Mouse (Mus musculus): ENCODE results near the gene Msl3.
"Not testable (repeated sequence)": the region's sequence is repeated elsewhere in the genome, so short reads cannot be mapped to it uniquely, and the experiment has no call there.

Msl3 gene

DNA sequence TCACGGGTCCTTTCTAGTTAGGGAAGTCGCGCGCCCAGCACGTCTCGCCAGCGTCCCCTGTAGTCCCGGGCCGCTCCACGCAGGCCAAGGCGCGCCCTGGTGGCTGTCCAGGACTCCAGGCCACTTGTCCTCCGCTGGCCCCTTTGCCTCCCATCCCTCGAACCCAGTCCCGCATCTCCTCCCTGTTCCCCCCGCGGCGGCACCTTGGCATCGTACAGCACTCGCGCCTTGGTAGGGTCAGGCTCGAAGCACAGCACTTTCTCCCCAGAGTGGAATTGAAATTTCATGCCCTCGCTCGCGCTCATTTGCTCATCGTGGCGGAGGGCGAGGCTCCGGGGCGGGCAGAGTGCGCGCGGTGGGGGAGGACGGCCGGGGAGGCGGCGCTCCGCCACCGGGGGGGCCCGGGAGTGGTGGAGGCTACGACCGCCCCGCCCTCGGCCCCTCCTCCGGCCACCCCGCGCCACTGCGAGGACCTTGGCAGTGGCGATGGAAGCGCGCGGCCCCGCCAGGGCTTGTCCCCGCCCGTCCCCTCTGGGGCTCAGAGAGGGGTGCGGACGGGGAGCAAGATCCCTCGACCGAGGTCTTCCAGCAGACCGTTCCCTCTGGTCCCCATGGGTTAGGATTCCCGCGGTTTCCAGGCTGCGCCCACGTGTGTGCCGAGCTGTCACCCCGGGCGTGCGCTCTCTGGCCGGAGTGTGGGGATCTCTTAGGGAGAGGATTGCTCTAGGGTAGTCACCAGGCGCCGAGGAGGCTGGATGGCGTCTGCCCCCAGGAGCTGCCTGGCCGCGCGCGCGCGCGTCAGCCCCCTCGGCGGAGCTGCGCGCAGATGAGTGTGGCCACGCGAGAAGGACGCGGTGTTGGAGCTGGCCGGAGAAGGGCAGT, at the start of gene Msl3:
Gene Msl3, minus strand, starts transcription at position 374 of the 882 bp plus-strand sequence.
- peak; percentile 88 for DNase-seq

DNA sequence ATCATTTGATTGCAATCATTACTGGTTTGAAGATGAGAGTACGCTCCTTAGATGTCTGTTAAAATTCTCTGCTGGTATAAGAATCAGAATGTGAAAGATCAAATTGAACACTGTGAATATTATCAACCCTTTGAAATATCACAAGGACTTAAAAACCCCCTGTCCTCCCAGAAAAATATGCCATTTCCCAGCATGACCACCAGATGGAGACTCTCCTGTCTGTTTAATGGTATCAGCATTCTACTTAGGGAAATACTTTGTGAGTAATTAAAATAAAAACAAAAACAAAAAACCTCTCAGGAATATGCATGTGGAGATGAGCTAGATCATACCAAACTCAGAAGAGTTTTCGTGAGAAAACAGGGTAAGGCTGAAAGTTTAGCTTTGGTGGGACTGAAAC, 44.3 kb upstream of the Msl3 start:
- no peak for DNase-seq

DNA sequence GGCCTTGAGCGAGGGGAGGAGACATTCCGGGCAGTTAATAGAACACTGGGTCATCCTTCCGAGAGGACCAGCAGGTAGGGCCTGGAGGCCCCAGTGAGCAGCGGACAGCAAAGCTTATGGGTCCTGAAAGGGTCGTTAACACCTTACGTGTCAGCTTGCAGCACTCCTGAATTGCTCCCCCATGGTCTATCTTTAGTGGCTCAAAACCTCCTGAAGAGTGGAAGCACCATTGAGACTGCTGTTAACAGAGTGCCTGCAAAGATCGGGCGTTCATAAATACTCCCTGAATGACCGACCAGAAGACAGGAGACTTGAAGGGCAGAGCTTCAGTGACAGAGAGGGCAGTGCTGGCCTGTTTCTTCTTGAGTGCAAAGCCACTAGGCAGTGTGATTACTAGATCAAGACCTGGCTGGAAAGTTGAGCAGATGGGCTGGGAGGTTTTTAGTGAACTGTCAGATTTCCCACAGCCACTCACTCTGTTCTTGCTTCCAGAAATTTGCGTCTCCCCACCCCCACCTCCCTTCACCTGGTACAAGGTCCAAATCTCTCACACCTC, 787 bp upstream of the Msl3 start:
- DNase-seq = no peak

DNA sequence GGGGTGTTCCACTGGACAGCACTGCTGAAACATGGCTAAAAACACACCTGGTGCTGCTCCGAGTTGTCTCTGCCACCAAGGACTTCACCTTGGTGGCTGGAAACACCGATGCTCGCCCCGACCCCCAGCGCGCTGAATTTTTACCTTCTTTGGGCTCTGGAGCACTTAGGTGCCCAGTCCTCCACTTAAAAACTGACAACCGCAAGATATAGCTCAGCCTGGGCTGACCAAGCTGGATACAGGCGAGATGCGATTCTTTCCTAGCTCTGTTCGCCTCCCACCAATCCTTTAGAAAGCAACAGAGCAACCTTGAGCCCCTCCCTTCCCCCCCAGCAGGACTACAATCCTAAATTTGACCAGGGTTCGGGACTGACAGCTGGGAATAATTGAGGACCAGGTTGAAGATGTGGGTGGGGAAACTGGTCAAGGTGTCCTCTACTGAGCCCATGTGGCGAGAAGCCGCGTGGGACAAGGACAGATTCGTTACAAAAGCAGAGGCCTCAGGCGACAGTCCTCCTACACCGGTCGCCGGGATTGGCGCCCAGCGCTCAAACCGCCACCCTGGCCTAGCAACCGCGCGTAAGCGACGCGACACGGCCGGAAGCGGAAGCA, 679 bp downstream of the Msl3 start:
- DNase-seq = peak; percentile 23

DNA sequence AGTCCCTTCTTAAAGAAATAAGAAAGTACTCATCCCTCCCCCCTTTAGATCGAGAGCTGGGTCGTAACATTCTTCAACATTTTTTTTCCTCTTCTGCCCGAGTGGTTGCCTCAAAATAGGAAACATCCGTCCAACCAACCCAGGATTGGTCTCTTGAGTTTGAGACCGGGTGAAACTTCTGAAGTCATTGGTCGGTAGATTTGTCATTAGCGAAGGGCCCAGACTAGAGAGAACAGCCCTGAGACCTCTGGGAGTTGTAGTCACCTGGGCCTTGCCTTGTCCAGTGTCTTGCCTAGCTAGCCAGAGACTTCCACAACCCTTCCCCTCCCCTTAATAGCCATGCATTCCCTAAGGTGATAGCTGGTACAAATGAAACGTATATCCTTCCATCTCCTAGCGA, 1.3 kb downstream of the Msl3 start:
- DNase-seq = peak; percentile 64

DNA sequence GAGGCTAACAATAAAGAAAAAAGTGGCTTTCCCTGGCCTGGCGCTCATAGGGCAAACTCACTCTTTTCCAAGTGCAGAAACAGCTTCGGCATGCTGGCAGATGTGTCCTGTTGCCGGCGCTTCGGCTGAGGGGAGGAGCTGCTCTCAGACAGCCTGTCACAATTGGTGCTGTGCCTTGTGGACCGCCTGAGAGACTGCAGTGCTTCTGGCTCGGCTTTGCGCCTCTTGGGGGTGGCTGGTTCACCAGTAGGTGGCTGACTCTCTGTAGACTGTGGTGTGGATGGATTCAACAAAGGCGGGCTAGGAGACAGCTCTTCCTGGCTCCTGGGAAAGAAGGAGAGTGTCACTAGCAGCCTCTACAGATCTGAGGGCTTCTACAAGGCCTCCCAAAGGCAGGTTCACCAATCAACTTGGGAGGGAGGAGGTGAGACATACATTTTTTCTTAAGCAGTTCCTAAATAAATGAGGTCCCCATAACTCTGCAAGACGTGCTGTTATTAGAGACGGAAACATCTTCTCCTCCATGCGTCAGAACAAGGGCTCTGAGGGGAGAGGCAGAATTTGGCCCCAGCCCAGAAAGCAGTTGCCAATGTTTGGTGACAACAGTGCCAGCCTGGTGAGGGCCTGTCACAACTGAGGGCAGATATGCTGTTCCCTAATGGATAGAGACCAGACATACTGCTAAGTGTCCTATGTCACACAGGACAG, 9.6 kb downstream of the Msl3 start:
- no peak for DNase-seq

DNA sequence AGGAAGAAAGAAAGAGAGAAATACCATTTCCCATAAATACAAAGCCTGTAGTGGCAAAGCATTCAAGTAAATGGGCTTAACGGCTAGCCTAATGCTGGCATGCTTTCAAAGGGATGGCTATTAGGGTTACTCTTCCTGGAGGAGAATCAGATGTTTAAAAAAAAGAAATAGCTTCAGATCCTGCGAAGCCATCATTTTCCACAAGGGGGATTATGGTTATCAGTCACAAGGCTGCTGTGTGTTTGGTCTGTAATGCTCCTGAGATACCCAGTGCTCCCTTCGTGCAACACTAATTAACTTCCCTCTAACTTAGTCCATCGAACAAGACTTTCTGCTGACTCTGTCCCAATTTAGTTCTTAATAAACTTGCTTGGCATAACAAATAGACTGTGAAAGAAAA, 13.5 kb downstream of the Msl3 start:
- no peak for DNase-seq

DNA sequence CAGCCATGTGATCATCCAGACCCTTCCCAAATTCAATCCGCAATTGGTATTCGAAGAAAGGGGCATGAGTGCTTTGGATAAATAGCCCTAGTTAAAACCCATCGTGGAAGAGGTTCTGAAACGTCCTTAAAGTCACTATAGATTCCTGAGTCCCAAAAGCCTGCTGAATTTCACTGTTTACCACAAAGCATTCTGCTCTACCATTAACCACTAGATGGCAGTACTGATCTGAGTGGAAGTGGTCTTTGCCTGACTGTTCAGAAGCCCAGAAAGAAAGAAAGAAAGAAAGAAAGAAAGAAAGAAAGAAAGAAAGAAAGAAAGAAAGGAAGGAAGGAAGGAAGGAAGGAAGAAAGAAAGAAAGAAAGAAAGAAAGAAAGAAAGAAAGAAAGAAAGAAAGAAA, 13.9 kb downstream of the Msl3 start:
- not testable (repeated sequence) for DNase-seq

DNA sequence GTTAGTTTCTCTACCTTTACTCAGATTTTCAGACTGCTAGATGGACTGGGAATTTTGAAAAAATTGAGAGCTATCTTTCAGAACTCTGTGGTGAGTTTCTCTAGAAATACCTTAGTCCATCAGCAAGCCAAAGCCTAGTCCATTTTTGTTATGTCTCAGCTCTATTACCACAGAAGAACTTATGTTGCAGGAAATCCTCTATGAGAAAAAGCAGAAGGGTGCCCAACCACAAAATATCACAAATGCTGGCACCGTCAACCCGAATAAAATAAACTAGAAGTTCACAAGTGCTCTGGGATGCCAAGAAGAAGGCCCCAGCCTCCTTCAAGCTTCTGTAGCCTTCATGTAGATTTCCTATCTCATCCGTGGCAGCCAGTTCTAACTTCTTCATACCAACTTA, 14.4 kb downstream of the Msl3 start:
- DNase-seq = no peak

DNA sequence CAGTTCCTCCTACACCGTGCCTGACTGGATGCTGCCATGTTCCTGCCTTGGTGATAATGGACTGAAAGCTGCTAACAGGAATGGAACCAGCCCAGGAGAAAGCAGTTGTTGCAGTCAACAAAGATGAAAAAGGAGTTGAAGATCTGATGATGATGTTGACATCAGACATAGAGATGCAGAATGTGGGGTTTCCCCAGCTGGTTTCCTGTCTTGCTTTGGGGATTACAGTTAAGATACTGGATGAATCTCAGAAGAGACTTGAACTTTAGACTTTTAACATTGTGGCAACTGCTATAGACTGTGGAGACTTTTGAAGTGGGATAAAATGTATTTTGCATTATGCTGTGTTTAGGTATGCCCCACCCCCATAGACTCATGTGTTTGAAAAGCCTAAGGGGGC, 15.9 kb downstream of the Msl3 start:
- DNase-seq = no peak

DNA sequence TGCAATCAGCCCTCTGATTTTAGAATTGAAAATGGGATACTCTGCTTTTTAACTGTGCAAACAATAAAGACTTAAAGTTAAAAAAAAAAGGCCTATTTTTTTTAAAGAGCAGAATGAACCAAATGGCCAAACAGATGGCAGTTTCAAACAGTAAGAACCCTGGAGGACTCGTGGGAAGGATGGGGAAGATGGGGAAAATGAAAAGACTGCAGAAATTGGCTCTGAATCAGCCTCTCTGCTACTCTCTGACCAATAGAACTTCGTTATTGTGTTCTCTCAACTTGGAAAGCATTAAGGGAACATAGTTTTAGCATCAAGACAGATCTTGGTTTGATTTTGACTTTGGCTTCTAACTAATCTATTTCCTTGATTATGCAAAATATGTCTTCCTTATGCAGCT, 24.4 kb downstream of the Msl3 start:
- DNase-seq = no peak

DNA sequence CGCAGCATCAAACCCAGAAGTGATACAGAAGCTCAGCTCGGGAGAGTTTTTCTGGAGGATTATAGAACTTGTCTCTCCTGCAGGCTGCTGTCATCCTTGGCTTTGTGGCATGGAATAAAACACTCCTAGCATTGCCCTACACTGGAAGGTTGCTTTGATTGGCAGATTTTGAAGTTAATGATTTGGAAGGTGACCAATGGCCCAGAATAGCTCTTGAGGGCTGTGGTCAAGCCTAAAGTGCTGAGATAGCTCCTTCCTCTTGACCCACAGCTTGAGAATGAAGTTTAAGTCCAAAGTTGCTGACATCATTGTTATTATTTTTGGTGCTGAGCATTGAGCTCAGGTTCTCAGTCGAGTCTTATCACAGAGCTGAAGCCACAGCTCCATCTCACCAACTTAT, 26.0 kb downstream of the Msl3 start:
- DNase-seq = no peak

DNA sequence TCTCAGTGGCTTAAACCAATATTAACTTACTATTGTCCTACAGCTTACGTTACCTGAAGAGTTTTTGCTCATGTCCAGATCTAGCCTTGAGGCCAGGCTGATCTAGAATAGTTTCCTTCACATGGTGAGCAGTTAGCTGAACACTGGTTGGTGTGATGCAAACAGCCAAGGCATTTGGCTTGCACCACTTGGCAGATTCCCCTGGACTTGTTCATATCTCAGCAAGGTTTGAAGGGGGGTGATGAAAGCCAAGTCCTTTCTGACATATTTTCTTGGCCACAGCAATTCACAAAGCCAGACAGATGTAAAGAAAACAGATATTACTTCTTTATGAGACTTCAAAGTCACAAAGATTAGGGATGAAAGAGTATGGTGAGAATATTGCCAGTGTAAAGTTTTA, 30.2 kb downstream of the Msl3 start:
- no peak for DNase-seq

DNA sequence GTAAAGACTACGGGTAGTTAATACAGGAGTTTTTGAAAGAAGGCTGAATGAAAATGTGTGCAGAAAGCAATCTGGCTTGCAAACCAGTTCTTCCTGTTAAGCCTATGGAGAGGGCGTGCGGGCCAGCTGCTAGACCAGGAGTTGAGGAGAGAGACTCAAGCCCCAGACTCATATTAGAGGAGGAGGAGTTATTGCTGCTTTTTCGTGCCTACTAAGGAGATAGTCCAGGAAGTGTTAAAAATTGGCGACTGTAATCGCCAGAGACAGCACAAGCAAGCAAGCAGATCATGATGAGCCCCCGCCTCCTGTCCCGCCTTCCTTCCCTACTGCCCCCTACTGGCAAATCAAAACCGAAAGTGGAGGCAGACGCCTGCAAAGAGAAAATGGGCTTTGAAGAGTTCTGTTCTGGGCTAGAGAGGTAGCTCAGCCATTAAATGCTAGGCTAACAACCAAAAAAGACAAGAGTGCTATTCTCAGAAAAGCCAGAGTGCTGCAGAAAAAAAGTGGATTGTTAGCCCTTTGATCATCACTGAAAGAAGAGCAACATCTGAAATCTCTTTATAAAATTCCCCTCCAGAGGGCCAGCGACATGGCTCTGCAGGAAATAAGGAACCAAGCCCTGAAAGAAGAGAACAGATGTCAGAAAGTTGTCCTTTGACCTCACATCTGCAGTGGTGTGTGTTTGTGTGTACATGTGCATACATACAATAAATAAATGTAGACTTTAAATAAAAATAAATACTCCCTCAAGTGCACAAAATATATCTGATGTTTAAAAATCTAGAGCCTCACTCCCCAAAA, 33.9 kb downstream of the Msl3 start:
- DNase-seq = peak; percentile 38
